Mouse (Mus musculus) heart, postnatal 0 days (tissue): ENCODE data around the gene Ap3b1. TPM values are rescaled to one million over a fixed set of nuclear protein-coding genes. Genes with fewer than 3 reads are reported as not detected.
A peak's percentile ranks its signal among the peaks of the same experiment; 100 is the strongest.

Experiments
- ATAC-seq: fragments of 200-750 bp; cut with Nextera tagmentation; 2 replicates; pipeline ENCODE4 v1.8.0; 2017; ENCODE audit warnings: low read depth, moderate number of reproducible peaks, moderate library complexity; ENCODE audit not compliant: insufficient read depth
- DNase-seq: peaks from one replicate; pipeline ENCODE4 v3.0.0-alpha.2; 2016; ENCODE audit warnings: low spot score
- H3K27ac ChIP-seq: fragments of 300-500 bp; sonication (generic); 2 replicates; pipeline ENCODE4 v1.5.1; 2014; ENCODE audit warnings: low read depth, mild to moderate bottlenecking
- H3K27me3 ChIP-seq: fragments of 300-500 bp; sonication (generic); 2 replicates; pipeline ENCODE4 v1.6.1; 2014; ENCODE audit warnings: low read length, mixed read lengths; ENCODE audit not compliant: control insufficient read depth, insufficient read depth
- H3K36me3 ChIP-seq: fragments of 300-500 bp; sonication (generic); replicated peaks from 2 replicates; pipeline ENCODE4 v1.6.1; 2014; ENCODE audit warnings: low read length, mixed read lengths; ENCODE audit not compliant: control insufficient read depth, insufficient read depth
- H3K4me1 ChIP-seq: fragments of 300-500 bp; sonication (generic); 2 replicates; pipeline ENCODE4 v1.6.1; 2014; ENCODE audit warnings: antibody characterized with exemption; ENCODE audit not compliant: control insufficient read depth, insufficient read depth
- H3K4me2 ChIP-seq: fragments of 300-500 bp; sonication (generic); 2 replicates; pipeline ENCODE4 v1.6.1; 2014; ENCODE audit warnings: low read depth, mild to moderate bottlenecking, low read length, moderate library complexity
- H3K4me3 ChIP-seq: fragments of 300-500 bp; sonication (generic); 2 replicates; pipeline ENCODE4 v1.5.1; 2014; ENCODE audit warnings: low read depth, low read length
- H3K9ac ChIP-seq: fragments of 300-500 bp; sonication (generic); replicated peaks from 2 replicates; pipeline ENCODE4 v1.6.1; 2014; ENCODE audit warnings: low read depth, low read length, mixed read lengths
- H3K9me3 ChIP-seq: fragments of 300-500 bp; sonication (generic); replicated peaks from 2 replicates; pipeline ENCODE4 v1.6.1; 2016; ENCODE audit warnings: low read length; ENCODE audit not compliant: control insufficient read depth
- CTCF ChIP-seq: IDR thresholded peaks from 2 replicates; pipeline ENCODE4 v1.5.1; 2016; ENCODE audit warnings: antibody characterized with exemption, control low read depth, low read depth
- EP300 ChIP-seq: IDR thresholded peaks from 2 replicates; pipeline ENCODE4 v1.6.1; 2016; ENCODE audit warnings: antibody characterized with exemption, low read depth
- WGBS: fragments of 180-500 bp; shearing (Covaris S2); extraction: QIAGEN DNeasy Blood & Tissue Kit; methylation state at CpG from one replicate; pipeline ENCODE4 v1.1.7; 2014; 5-methylcytosine and 5-hydroxymethylcytosine counted together
- polyA plus RNA-seq: library from polyadenylated mRNA; unstranded; fragments of >200 nt; fragmentation: Nextera tagmentation; extraction: Ambion mirVana; gene quantifications from 2 replicates; pipeline ENCODE4 v1.2.1, GENCODE M21; 2015
- total RNA-seq: library from RNA; depleted of rRNA; stranded (reverse); fragments of >200 nt; gene quantifications from 2 replicates; pipeline ENCODE4 v1.2.3, GENCODE M21; 2014; ENCODE audit warnings: low replicate concordance

The Ap3b1 gene
- total and polyA plus RNA-seq, 2 experiments from 2014 or later = 22.5 to 26.0 TPM

DNA sequence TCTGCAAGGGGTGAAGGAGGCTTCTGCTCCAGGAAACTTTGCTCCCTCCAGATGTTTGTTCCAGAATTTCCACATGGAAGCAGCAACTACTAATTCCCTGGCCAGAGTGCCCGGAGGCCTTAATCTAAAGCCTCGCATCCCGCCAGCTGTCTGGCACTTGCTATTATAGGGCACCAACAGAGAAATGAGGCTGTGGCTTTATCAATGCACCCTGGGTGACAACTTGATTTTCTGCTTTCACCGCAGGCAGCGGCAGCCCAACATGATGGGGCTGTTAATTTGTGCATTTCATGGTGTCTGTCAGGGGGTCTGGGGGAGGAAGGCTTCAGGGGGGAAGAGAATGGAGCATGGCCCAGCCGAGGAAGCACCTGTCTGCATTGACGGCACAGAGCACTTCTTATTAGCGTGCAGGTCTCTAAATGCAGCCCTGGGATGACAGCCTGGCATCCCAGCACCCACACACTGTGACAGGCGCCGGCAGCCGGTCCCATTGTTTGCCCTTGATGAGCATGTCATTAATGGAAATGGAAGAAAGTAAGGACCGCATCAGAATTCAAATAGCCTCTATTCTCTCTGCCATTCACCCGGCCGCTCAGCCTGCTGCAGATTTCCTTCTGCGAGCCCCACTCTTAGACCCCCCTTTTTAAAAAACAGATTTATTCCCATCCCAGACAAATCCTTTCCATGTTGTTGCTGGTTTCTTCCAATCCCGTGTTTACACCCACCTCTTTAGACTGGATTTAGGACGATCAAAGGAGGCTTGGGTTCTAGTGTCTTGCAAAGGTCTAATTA, 217.0 kb downstream of the Ap3b1 start:
- WGBS = 42% methylated on average over 17 of the region's 17 CpGs
- no peak for TF ChIP-seq CTCF
- TF ChIP-seq EP300 = no peak
- no peaks in the 10 kb centered on the region for H3K4me1 ChIP-seq

DNA sequence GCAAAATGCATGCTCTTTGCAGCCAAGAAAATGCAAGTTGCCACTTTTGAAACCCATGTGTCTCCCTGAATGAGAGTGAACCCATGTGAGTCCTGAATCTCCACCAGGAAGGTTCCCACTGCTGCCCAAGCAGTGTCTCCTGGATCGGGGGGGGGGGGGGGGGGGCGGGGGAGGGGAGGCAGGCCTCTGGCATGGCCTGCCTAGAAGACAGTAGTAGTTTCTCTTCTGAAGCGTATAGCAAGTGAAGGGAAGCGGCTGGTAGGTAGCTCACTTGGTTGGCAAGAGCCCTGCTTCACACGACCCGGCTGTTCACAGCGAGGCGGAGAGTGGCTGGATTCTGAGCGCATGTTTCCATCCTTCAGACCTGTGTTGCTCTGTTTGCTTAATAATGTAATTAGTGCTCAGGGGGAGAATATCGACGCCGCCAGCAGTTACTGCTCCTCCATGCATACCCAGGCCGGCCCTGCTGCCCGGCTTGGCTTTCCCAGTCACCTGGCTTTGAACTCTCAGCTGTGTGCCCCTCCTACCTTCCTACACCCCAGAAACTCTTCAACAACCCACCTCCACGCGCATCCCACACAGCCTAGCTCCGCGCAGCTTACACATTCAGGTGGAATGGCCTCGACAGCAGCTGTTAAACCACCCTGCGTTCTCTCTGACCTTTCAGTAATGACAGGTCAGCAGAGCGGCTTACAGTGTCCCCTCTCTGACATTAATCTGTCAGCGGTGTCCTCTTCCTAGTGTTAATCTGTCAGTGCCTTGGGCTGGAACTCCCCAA, 217.8 kb downstream of the Ap3b1 start:
- Histone ChIP-seq H3K9ac (no peak overlapping the region), H3K4me3 (no peak overlapping the region), H3K4me1 (no peaks in the 10 kb centered on the region), H3K9me3 (no peaks in the 10 kb centered on the region), H3K27ac (no peak overlapping the region), H3K4me2 (no peak overlapping the region), H3K36me3 (no peaks in the 10 kb centered on the region), H3K27me3 (0 out of 2 replicates have a peak, but pooled peaks cover 2% of the 10 kb centered on the region)
- WGBS = 62% methylated on average over 21 of the region's 22 CpGs
- DNase-seq (no peak), ATAC-seq (no peak)
- no peak for TF ChIP-seq CTCF
- no peak for TF ChIP-seq EP300

More for the DNA sequence above, 217.0 kb downstream of the Ap3b1 start:
- no peaks in the 10 kb centered on the region for H3K36me3 ChIP-seq
- no peak for DNase-seq
- H3K27ac ChIP-seq = no peak overlapping the region
- H3K9me3 ChIP-seq = no peaks in the 10 kb centered on the region
- no peak overlapping the region for H3K9ac ChIP-seq
- H3K27me3 ChIP-seq = 0 out of 2 replicates have a peak, but pooled peaks cover 2% of the 10 kb centered on the region
- no peak overlapping the region for H3K4me2 ChIP-seq
- ATAC-seq = no peak
- H3K4me3 ChIP-seq = no peak overlapping the region

DNA sequence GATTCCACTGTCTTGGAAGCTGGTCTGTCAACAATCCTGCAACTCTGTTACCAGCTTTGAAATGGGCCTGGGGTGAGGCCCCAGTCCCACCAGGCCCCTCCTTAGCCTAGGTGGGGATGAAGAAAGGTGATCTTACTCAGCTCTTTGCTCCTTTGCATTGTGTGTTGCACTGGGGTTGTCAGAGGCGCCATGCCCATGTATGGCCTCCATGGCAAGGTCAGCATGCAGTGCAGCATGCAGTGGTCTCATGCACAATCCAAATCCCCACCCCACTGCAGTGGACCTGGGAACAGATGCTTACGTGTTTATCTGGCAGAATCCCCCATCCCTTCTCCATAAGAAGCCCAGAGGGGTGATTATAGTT, 218.4 kb downstream of the Ap3b1 start:
- no peaks in the 10 kb centered on the region for H3K9me3 ChIP-seq
- H3K4me2 ChIP-seq = no peak overlapping the region
- no peak for TF ChIP-seq EP300
- no peak for TF ChIP-seq CTCF
- H3K36me3 ChIP-seq = no peaks in the 10 kb centered on the region
- WGBS = 71% methylated on average over 2 of the region's 2 CpGs
- no peak overlapping the region for H3K4me3 ChIP-seq
- ATAC-seq (no peak), DNase-seq (no peak)
- no peaks in the 10 kb centered on the region for H3K4me1 ChIP-seq
- H3K27ac ChIP-seq = no peak overlapping the region
- H3K9ac ChIP-seq = no peak overlapping the region
- H3K27me3 ChIP-seq = 0 out of 2 replicates have a peak, but pooled peaks cover 2% of the 10 kb centered on the region

DNA sequence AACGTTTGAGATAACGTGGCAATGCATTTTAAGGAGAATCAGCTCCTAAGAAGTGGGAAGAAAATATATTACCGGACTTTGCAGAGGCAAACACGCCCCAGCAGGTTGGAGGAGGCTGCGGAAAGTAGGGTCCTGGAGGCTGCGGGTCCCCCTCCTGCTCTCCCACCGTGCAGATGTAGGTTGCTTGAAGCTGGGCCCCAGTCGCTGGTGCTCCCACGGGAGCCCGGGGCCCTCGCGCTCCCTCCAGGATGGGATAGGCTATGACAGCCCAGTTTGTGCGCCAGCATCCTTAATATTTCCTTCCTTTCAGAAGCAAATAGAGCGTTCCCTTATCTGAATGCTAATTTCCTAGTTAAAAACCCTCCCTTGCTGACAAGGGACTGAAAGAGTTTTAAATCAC, 236.5 kb downstream of the Ap3b1 start:
- Histone ChIP-seq H3K27ac (no peak overlapping the region), H3K27me3 (peaks cover 63% of the 10 kb centered on the region), H3K4me2 (peak overlapping the region; percentile 63; the same call in 1 of the 2 replicates), H3K36me3 (no peaks in the 10 kb centered on the region), H3K9ac (no peak overlapping the region), H3K4me3 (peak overlapping the region; percentile 46), H3K9me3 (no peaks in the 10 kb centered on the region), H3K4me1 (0 out of 2 replicates have a peak, but pooled peaks cover 5% of the 10 kb centered on the region)
- WGBS = 16% methylated on average over 14 of the region's 14 CpGs
- TF ChIP-seq EP300 (no peak), CTCF (no peak)
- no peak for ATAC-seq
- DNase-seq = no peak

DNA sequence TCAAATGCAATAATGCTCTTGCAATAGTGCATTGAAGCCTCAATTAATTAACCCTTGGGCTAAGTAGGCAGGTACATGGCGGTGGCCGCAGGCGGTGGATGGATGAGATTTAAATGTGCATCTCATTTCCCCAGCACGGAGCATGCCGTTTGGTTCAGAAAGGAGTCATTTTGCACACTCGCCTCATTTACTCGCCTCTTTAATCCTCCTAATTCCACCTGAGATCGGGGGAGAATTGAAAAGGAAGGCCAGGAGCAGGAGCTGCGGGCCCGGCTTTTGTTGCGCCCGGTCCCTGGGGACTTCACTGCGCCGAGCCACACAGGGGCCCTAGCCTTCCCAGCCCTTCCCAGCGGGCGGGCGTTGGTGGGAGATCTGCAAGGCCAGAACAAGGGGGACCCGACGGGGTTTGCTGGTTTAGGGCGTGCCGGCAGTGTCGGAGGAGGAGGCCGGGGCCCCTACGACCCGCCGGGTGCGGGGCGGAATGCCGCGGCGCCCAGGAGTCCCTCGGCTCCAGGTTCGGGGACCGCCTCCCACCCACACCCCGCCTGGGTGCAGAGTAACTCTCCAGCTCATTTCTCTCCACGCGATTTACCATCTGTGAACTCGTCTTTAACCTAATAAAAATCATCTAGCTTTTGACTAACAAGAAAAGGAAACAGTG, 237.1 kb downstream of the Ap3b1 start:
- Histone ChIP-seq H3K4me3 (peak overlapping the region; percentile 46), H3K4me2 (peak overlapping the region; percentile 63), H3K9ac (0 out of 2 replicates have a peak overlapping the region, but pooled peaks have one; percentile 6), H3K4me1 (0 out of 2 replicates have a peak, but pooled peaks cover 5% of the 10 kb centered on the region), H3K27me3 (peaks cover 63% of the 10 kb centered on the region), H3K27ac (no peak overlapping the region), H3K9me3 (no peaks in the 10 kb centered on the region), H3K36me3 (no peaks in the 10 kb centered on the region)
- DNase-seq (no peak), ATAC-seq (no peak)
- no peak for TF ChIP-seq EP300
- TF ChIP-seq CTCF = no peak
- WGBS = 4% methylated on average over 38 of the region's 38 CpGs
